Mouse (Mus musculus) cortical plate, adult 2 months (tissue): ENCODE measurements around the gene Pard3b.

Source experiments
- CTCF ChIP-seq: fragments of 200-500 bp; IDR thresholded peaks from 2 replicates; pipeline ENCODE4 v1.5.1; 2011; ENCODE audit warnings: mild to moderate bottlenecking, control low read depth, low read length; ENCODE audit not compliant: insufficient read depth; ENCODE audit errors: extremely low read depth
- POLR2A ChIP-seq: fragments of 200-500 bp; IDR thresholded peaks from 2 replicates; pipeline ENCODE4 v1.6.1; 2011; ENCODE audit warnings: mild to moderate bottlenecking, low read length, control low read depth; ENCODE audit not compliant: insufficient read depth; ENCODE audit errors: extremely low read depth

DNA sequence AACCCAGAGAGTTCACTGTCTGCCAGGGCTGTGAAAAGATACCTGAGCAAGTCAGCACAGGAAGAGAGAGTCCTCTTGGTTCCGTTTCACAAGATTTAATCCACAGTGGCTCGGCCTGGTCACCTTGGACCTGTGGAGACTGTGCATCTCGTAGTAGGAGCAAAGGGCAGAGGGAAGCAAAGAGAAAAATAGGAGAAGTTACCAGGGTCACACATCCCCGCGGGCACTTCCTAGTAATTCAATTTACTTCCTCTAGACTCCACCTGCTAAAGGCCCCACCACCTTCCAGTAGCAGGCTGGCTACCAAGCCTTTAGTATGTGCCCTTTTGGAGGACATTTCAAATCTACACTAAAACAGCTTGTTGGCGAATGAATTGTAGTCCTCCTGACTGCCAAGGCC, 1052.6 kb downstream of the Pard3b start:
- TF ChIP-seq CTCF (no peak), POLR2A (no peak)
